Mouse (Mus musculus) ZHBTc4 (cell line): Measurements from ENCODE around the gene Pf4.

ENCODE experiments used
- DNase-seq: peaks from one replicate; pipeline ENCODE4 v3.0.0-alpha.2; 2011; ENCODE audit warnings: low read depth, low spot score

Pf4 gene

DNA sequence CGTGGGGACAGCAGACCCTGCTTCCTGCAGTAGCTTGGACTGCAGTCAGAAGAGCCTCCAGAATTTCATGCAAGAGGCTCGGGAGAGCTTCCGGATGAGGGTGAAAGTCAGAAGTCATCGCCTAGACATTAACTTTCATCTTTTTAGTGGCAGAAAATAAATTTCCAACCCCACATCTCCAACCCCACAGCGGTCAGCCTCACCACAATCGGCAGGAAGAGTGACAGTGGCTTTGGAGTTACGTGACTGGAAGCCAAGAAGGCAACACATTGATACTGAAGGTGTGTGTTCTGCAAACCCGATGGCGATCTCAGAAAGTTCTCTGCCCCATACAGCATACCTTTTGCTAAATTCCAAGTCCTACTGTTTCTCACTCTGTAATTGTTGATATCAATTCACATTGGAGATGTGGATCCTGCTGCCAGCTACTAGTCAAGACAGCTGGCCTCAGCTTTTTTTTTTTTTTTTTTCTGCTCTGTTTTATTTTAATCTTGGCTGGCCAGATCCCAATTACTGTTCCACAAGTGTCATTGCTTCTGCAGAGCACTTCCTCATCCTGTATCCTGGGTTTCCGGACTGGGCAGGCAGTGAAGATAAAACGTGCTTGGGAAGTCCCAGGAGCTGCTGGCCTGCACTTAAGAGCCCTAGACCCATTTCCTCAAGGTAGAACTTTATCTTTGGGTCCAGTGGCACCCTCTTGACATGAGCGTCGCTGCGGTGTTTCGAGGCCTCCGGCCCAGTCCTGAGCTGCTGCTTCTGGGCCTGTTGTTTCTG, at the start of gene Pf4:
Gene Pf4 (plus strand): TSS at position 556 of the 774 bp plus-strand sequence.
- DNase-seq: no peak

GRCm38 (mm10) chr5:90722656-90723055, 49.6 kb upstream of the Pf4 start:
- no peak for DNase-seq

- no peak for DNase-seq
Measured at GRCm38 (mm10) chr5:90728254-90728653, 44.0 kb upstream of the Pf4 start.

GRCm38 (mm10) chr5:90731480-90731879, 40.8 kb upstream of the Pf4 start:
- no peak for DNase-seq

DNA sequence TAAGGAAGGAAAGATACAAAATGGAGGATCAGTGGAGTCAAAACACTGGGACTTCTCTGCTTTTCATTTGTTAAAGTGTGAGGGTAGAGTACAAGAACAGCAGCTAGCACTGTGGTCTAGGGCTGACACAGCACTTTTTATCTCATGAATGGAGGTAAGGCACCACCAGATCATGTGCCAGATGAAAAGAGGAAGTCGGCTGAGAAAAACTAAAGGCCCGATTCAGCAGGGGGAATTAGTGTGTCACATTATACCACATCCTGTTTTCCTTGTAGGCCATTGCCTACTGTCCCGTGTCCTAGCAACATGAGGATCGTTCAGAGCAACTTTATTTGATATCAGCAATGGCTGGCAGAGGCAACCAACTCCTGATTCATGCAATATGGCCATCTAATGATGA, 30.2 kb upstream of the Pf4 start:
- no peak for DNase-seq

GRCm38 (mm10) chr5:90753934-90754333, 18.3 kb upstream of the Pf4 start:
- DNase-seq: no peak

- DNase-seq: no peak
Measured at GRCm38 (mm10) chr5:90758020-90758605, 14.1 kb upstream of the Pf4 start.

- peak; percentile 66 for DNase-seq
Measured at GRCm38 (mm10) chr5:90759077-90760065, 12.9 kb upstream of the Pf4 start, which contains the start of gene Cxcl5. TSS of gene Cxcl5 (plus strand) at chr5:90759360.

GRCm38 (mm10) chr5:90760303-90760702, 11.9 kb upstream of the Pf4 start:
- DNase-seq: no peak

DNA sequence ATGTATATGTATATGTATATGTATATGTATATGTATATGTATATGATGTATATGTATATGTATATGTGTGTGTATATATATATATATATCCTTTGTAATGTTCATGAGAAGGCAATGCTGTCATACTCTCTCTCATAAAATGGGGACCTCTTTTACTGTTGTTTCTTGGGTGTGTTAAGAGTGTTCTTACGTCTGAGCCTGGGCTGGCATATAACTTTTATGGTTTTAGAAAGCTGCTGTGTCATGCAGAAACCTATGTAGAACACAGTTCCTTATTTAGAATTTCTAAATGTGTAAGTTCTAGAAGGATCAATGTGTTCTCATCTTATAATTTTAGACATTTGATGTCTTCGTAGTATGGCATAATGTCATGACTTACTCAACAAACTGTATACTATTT, 11.4 kb upstream of the Pf4 start:
- DNase-seq: no peak

GRCm38 (mm10) chr5:90761834-90762233, 10.4 kb upstream of the Pf4 start:
- no peak for DNase-seq

- no peak for DNase-seq
Measured at GRCm38 (mm10) chr5:90763912-90764665, 8.1 kb upstream of the Pf4 start.

GRCm38 (mm10) chr5:90765821-90766606, 6.2 kb upstream of the Pf4 start:
- DNase-seq: no peak

DNA sequence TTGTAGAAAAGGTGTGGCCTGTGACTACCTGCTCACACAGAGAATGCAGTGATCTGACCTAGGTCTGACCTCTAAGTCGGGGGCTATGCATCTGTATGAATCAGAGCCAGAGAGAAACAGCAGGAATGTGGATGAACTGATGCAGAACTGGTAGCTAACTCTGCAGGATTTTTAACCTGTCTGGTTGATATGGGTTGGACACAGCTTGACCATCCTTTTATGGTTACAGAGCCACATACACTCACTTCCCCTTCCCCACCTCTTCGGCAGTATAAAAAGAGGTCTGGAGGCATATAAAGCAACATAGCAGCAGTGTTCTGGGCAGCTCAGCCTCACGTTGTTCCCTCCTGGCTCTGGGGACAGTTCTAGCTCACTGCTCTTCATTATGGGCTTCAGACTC, 4.0 kb upstream of the Pf4 start, which contains the start of gene Ppbp:
Gene Ppbp (plus strand): TSS at position 301 of the 400 bp plus-strand sequence.
- no peak for DNase-seq

DNA sequence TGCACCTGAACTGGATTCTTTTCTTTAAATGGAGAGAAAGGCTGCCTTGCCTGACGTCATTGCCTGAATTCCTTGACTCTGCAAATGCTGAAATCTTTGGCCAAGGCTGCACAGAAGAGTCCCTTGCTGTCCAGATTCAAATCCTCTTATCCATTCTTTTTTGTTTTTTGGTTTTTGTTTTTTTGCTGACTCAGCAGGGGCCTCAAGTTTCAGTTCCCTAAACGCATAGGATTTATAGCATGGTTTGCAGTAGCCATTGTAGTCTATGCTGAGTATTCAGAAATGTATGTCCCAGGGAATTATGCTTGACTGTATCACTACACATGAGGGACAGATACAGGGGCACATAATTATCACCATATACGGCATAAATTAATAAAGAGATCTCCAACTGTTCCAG, 866 bp upstream of the Pf4 start:
- no peak for DNase-seq

- DNase-seq: no peak
Measured at GRCm38 (mm10) chr5:90775562-90775961, 3.3 kb downstream of the Pf4 start.

DNA sequence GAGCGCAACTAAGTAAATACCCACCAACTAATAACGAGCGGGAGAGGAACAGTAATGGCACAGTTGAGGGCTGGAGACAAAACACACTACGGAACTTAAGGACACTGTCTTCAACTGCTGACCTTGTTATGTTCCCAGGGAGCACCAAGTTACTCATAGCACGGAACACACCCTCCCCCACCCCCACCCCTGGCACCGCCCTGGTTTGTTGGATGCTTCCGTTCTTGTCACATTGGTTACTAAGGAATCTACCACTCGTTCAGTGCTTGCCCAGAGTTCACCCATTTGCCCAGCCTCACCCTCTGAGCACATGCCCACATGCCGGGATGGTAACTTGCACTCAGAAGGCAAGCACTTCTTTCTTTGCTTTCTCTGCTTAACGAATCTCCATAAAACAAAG, 5.4 kb downstream of the Pf4 start:
- DNase-seq: peak; percentile 72

DNA sequence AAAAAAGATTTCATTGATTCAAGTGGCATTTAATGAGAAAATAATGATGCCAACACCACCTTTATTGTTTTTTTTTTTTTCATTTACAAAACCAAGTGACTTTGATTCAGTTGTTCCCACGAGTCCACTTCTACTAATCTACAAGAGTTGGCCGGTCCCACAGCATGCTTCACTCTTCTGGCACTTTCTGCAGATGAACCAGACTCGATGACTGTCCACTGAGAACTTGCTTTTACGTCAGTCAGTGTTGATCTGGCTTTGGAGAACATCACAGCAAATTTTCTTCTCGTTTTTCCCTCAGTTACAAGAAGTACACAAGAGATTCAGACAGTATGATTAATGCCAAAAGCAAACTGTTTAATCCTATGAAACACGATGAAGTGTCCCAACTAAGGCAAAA, 6.6 kb downstream of the Pf4 start:
- DNase-seq: no peak

GRCm38 (mm10) chr5:90783697-90784096, 11.5 kb downstream of the Pf4 start:
- DNase-seq: no peak
